Mouse (Mus musculus) neutrophil, adult 65 days (primary cell): Measurements from ENCODE around the gene Eef1a2. TPM values are rescaled to one million over a fixed set of nuclear protein-coding genes. Genes with fewer than 3 reads are reported as not detected.

Experiments used
- total RNA-seq: library from RNA; stranded (reverse); gene quantifications from 2 replicates; pipeline ENCODE4 v1.2.4, GENCODE M21; 2023

Gene Eef1a2
- not detected in 2 replicates for total RNA-seq

GRCm38 (mm10) chr2:181156248-181157121 lies at the start of gene Eef1a2:
TSS of gene Eef1a2 (minus strand) at chr2:181157014.

GRCm38 (mm10) chr2:181202422-181202821 lies 45.6 kb upstream of the Eef1a2 start, which contains the start of gene Ptk6:
TSS of gene Ptk6 (minus strand) at chr2:181202789.

DNA sequence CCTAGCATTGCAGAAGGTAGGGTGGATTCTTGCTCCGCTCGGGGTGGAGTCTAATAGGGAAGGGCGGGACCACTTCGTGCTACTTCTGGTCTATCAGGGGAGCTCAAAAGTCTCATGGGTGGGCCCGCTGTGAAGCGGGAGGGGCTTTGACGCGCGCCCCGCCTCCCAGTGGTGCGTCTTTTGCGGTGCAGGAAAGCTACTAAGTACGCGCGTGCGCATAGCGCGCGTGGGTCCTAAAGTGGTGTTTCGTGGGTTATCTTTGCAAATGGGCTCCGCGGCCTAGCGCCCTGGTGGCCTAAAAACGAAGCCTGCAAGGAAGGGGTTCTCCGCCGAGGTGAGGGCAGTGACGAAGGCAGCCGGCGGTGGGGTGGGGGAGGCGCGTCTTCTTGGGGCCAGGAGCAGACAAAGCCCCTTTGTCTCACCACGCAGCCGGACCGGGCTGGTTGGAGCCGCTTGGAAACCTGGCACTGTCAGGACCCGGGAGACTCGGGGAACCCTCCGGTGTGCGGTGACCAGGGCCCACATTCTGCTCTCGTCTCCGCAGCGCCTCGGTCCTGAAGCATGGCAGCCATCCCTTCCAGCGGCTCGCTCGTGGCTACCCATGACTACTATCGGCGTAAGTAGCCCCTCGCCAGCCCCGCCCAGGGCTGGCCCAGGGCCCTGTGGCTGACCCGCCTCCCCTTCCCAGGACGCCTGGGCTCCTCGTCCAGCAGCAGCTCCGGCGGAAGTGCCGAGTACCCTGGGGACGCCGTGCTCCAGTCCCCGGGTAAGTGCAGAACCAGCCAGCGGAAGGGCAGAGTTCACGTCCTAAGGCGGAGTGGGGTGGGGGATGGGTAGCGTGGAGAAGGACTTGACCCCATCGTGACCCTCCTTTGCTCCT lies 30.5 kb upstream of the Eef1a2 start, which contains the start of gene Ppdpf:
Gene Ppdpf, plus strand, starts transcription at position 127 of the 880 bp plus-strand sequence.

GRCm38 (mm10) chr2:181134591-181135445 lies 22.0 kb downstream of the Eef1a2 start, which contains the start of gene Kcnq2:
TSS of gene Kcnq2 (minus strand) at chr2:181135300.

Other genes with a start within 250 kb of the Eef1a2 start
- 49.5 and 61.5 TPM in 2 replicates for gene Ythdf1, start 236.1 kb downstream of the Eef1a2 start, total RNA-seq
- gene Birc7, start 228.0 kb downstream of the Eef1a2 start, total RNA-seq: not detected in 2 replicates
- gene Nkain4, start 202.3 kb downstream of the Eef1a2 start, total RNA-seq: not detected in 2 replicates
- 68.6 and 82.7 TPM in 2 replicates for gene Arfgap1, start 189.8 kb downstream of the Eef1a2 start, total RNA-seq
- 1.2 and 2.6 TPM in 2 replicates for gene Col20a1, start 170.5 kb downstream of the Eef1a2 start, total RNA-seq
- not detected in 2 replicates for gene Chrna4, start 113.5 kb downstream of the Eef1a2 start, total RNA-seq
- not detected in 2 replicates for gene Kcnq2, start 21.7 kb downstream of the Eef1a2 start, total RNA-seq
- gene Ppdpf, start 30.2 kb upstream of the Eef1a2 start, total RNA-seq: 13.1 and 14.7 TPM in 2 replicates
- gene Ptk6, start 45.8 kb upstream of the Eef1a2 start, total RNA-seq: not detected in 2 replicates
- gene Srms, start 56.2 kb upstream of the Eef1a2 start, total RNA-seq: not detected in 2 replicates
- not detected in 2 replicates for gene Fndc11, start 63.0 kb upstream of the Eef1a2 start, total RNA-seq
- gene Helz2, start 85.0 kb upstream of the Eef1a2 start, total RNA-seq: 73.0 and 86.4 TPM in 2 replicates
- gene Gmeb2, start 131.0 kb upstream of the Eef1a2 start, total RNA-seq: 30.6 and 50.4 TPM in 2 replicates
- gene Stmn3, start 157.5 kb upstream of the Eef1a2 start, total RNA-seq: not detected in 2 replicates
- gene Rtel1, start 162.7 kb upstream of the Eef1a2 start, total RNA-seq: 29.6 and 34.9 TPM in 2 replicates
- gene Zgpat, start 207.9 kb upstream of the Eef1a2 start, total RNA-seq: 25.9 and 36.3 TPM in 2 replicates
- gene Arfrp1, start 208.4 kb upstream of the Eef1a2 start, total RNA-seq: 35.7 and 48.5 TPM in 2 replicates
- gene Lime1, start 223.1 kb upstream of the Eef1a2 start, total RNA-seq: 29.8 and 32.7 TPM in 2 replicates